Mouse (Mus musculus): ENCODE data around the gene Clns1a. TPM values are rescaled to one million over a fixed set of nuclear protein-coding genes. Genes with fewer than 3 reads are reported as not detected.
A peak's percentile ranks its signal among the peaks of the same experiment; 100 is the strongest.

Gene Clns1a
- polyA plus RNA-seq, 1 experiment from 2014 or later: 209 TPM

GRCm38 (mm10) chr7:97749207-97750190 lies 53.1 kb downstream of the Clns1a start:
- DNase-seq (ENCODE audit: low spot score): no peak
- H3K4me1 ChIP-seq: peaks cover 8% of the 10 kb centered on the region
- H3K27ac ChIP-seq: peak overlapping the region; percentile 62; the same call in 1 of the 2 replicates
- WGBS: 40% methylated on average over 19 of the region's 19 CpGs
- H3K4me3 ChIP-seq: peak overlapping the region; percentile 20
- H3K27me3 ChIP-seq (ENCODE audit: insufficient read depth, poor library complexity, severe bottlenecking): no peaks in the 10 kb centered on the region
- H3K9me3 ChIP-seq: no peaks in the 10 kb centered on the region
- H3K36me3 ChIP-seq: no peaks in the 10 kb centered on the region

GRCm38 (mm10) chr7:97756967-97757881 lies 60.8 kb downstream of the Clns1a start:
- no peaks in the 10 kb centered on the region for H3K9me3 ChIP-seq
- no peaks in the 10 kb centered on the region for H3K27me3 ChIP-seq (ENCODE audit: insufficient read depth, poor library complexity, severe bottlenecking)
- H3K36me3 ChIP-seq: no peaks in the 10 kb centered on the region
- DNase-seq (ENCODE audit: low spot score): no peak
- no peak overlapping the region for H3K4me3 ChIP-seq
- 63% methylated on average over 18 of the region's 18 CpGs for WGBS
- H3K4me1 ChIP-seq: no peaks in the 10 kb centered on the region
- H3K27ac ChIP-seq: no peak overlapping the region

GRCm38 (mm10) chr7:97764591-97764990 lies 68.2 kb downstream of the Clns1a start:
- WGBS: 78% methylated on average over 11 of the region's 11 CpGs
- Histone ChIP-seq H3K27me3 (ENCODE audit: insufficient read depth, poor library complexity, severe bottlenecking) (no peaks in the 10 kb centered on the region), H3K9me3 (no peaks in the 10 kb centered on the region), H3K27ac (no peak overlapping the region), H3K4me1 (no peaks in the 10 kb centered on the region), H3K4me3 (no peak overlapping the region), H3K36me3 (no peaks in the 10 kb centered on the region)
- DNase-seq (ENCODE audit: low spot score): no peak

- no peak overlapping the region for H3K4me3 ChIP-seq
- 86% methylated on average over 21 of the region's 21 CpGs for WGBS
Measured at GRCm38 (mm10) chr7:97765181-97765962, 68.9 kb downstream of the Clns1a start.

GRCm38 (mm10) chr7:97765963-97766347 lies 69.5 kb downstream of the Clns1a start:
- no peak for DNase-seq (ENCODE audit: low spot score)
- H3K9me3 ChIP-seq: no peaks in the 10 kb centered on the region
- H3K27me3 ChIP-seq (ENCODE audit: insufficient read depth, poor library complexity, severe bottlenecking): no peaks in the 10 kb centered on the region
- no peaks in the 10 kb centered on the region for H3K4me1 ChIP-seq
- H3K36me3 ChIP-seq: no peaks in the 10 kb centered on the region
- 80% methylated on average over 5 of the region's 5 CpGs for WGBS
- no peak overlapping the region for H3K4me3 ChIP-seq
- no peak overlapping the region for H3K27ac ChIP-seq

More at GRCm38 (mm10) chr7:97765181-97765962, 68.9 kb downstream of the Clns1a start:
- Histone ChIP-seq H3K9me3 (no peaks in the 10 kb centered on the region), H3K27ac (no peak overlapping the region), H3K4me1 (no peaks in the 10 kb centered on the region), H3K36me3 (no peaks in the 10 kb centered on the region), H3K27me3 (ENCODE audit: insufficient read depth, poor library complexity, severe bottlenecking) (no peaks in the 10 kb centered on the region)
- DNase-seq (ENCODE audit: low spot score): no peak

GRCm38 (mm10) chr7:97766406-97767166 lies 70.2 kb downstream of the Clns1a start:
- H3K9me3 ChIP-seq: no peaks in the 10 kb centered on the region
- no peaks in the 10 kb centered on the region for H3K36me3 ChIP-seq
- no peak for DNase-seq (ENCODE audit: low spot score)
- H3K4me1 ChIP-seq: no peaks in the 10 kb centered on the region
- 72% methylated on average over 9 of the region's 9 CpGs for WGBS
- H3K27ac ChIP-seq: no peak overlapping the region
- H3K27me3 ChIP-seq (ENCODE audit: insufficient read depth, poor library complexity, severe bottlenecking): no peaks in the 10 kb centered on the region
- H3K4me3 ChIP-seq: no peak overlapping the region

GRCm38 (mm10) chr7:97767841-97768240 lies 71.4 kb downstream of the Clns1a start:
- Histone ChIP-seq H3K27ac (no peak overlapping the region), H3K9me3 (no peaks in the 10 kb centered on the region), H3K4me1 (no peaks in the 10 kb centered on the region), H3K4me3 (no peak overlapping the region), H3K27me3 (ENCODE audit: insufficient read depth, poor library complexity, severe bottlenecking) (no peaks in the 10 kb centered on the region), H3K36me3 (no peaks in the 10 kb centered on the region)
- 72% methylated on average over 8 of the region's 8 CpGs for WGBS
- DNase-seq (ENCODE audit: low spot score): no peak

- DNase-seq (ENCODE audit: low spot score): no peak
- H3K9me3 ChIP-seq: no peaks in the 10 kb centered on the region
- H3K27ac ChIP-seq: no peak overlapping the region
- 67% methylated on average over 4 of the region's 4 CpGs for WGBS
- H3K36me3 ChIP-seq: no peaks in the 10 kb centered on the region
- no peaks in the 10 kb centered on the region for H3K27me3 ChIP-seq (ENCODE audit: insufficient read depth, poor library complexity, severe bottlenecking)
- no peaks in the 10 kb centered on the region for H3K4me1 ChIP-seq
- H3K4me3 ChIP-seq: no peak overlapping the region
Measured at GRCm38 (mm10) chr7:97769020-97769419, 72.6 kb downstream of the Clns1a start.

Other genes starting within 250 kb of the Clns1a start
- gene Kctd14, start 245.3 kb upstream of the Clns1a start, polyA plus RNA-seq (2016; fragmentation: Nextera tagmentation; extraction: Ambion mirVana): 0.47 and 0.87 TPM in 2 replicates
- gene Ints4, start 215.7 kb upstream of the Clns1a start, polyA plus RNA-seq (2016; fragmentation: Nextera tagmentation; extraction: Ambion mirVana): 45.6 and 48.5 TPM in 2 replicates
- 30.6 and 32.9 TPM in 2 replicates for gene Aamdc, start 117.1 kb upstream of the Clns1a start, polyA plus RNA-seq (2016; fragmentation: Nextera tagmentation; extraction: Ambion mirVana)
- gene Rsf1, start 116.7 kb upstream of the Clns1a start, polyA plus RNA-seq (2016; fragmentation: Nextera tagmentation; extraction: Ambion mirVana): 15.8 and 17.7 TPM in 2 replicates
- 2.4 and 5.2 TPM in 2 replicates for gene Aqp11, start 41.7 kb downstream of the Clns1a start, polyA plus RNA-seq (2016; fragmentation: Nextera tagmentation; extraction: Ambion mirVana)
- 5.2 and 13.7 TPM in 2 replicates for gene Pak1, start 91.9 kb downstream of the Clns1a start, polyA plus RNA-seq (2016; fragmentation: Nextera tagmentation; extraction: Ambion mirVana)
- 0.06 TPM in 1 of 2 replicates, not detected in the other for gene Gdpd4, start 223.3 kb downstream of the Clns1a start, polyA plus RNA-seq (2016; fragmentation: Nextera tagmentation; extraction: Ambion mirVana)